Mouse (Mus musculus) cerebellum, adult 18-20 months (tissue): ENCODE measurements around the gene Adh1.

Experiments used
- DNase-seq, 2 experiments: peaks; one replicate each; pipeline ENCODE4 v3.0.0; 2021

Gene Adh1

GRCm38 (mm10) chr3:138260721-138261669, at the start of gene Adh1:
Adh1 (plus strand) TSS chr3:138260991.
- DNase-seq = no peak

- DNase-seq = no peak
Measured at GRCm38 (mm10) chr3:138212431-138212951, 48.3 kb upstream of the Adh1 start.

- DNase-seq = no peak
Measured at GRCm38 (mm10) chr3:138215395-138215989, 45.3 kb upstream of the Adh1 start.

- DNase-seq = no peak
Measured at GRCm38 (mm10) chr3:138216091-138216490, 44.7 kb upstream of the Adh1 start.

GRCm38 (mm10) chr3:138217631-138218264, 43.0 kb upstream of the Adh1 start, which contains the start of gene Adh7:
Adh7 (plus strand) TSS chr3:138217760.
- DNase-seq = no peak

- no peak for DNase-seq
Measured at GRCm38 (mm10) chr3:138221116-138221515, 39.7 kb upstream of the Adh1 start.

- no peak for DNase-seq
Measured at GRCm38 (mm10) chr3:138222511-138222910, 38.3 kb upstream of the Adh1 start.

GRCm38 (mm10) chr3:138222952-138223351, 37.8 kb upstream of the Adh1 start:
- DNase-seq = peak; percentile 48 to 51

- DNase-seq = no peak
Measured at GRCm38 (mm10) chr3:138224363-138224954, 36.3 kb upstream of the Adh1 start.

- no peak for DNase-seq
Measured at GRCm38 (mm10) chr3:138225331-138225730, 35.5 kb upstream of the Adh1 start.

GRCm38 (mm10) chr3:138225853-138226252, 34.9 kb upstream of the Adh1 start:
- peak in 1 of 2 experiments; percentile 4 for DNase-seq

GRCm38 (mm10) chr3:138226476-138226875, 34.3 kb upstream of the Adh1 start:
- DNase-seq = no peak

GRCm38 (mm10) chr3:138227082-138227481, 33.7 kb upstream of the Adh1 start:
- no peak for DNase-seq

GRCm38 (mm10) chr3:138227782-138228181, 33.0 kb upstream of the Adh1 start:
- DNase-seq = no peak

- no peak for DNase-seq
Measured at GRCm38 (mm10) chr3:138229448-138229847, 31.3 kb upstream of the Adh1 start.

GRCm38 (mm10) chr3:138230266-138230665, 30.5 kb upstream of the Adh1 start:
- DNase-seq = no peak

GRCm38 (mm10) chr3:138231531-138231930, 29.3 kb upstream of the Adh1 start:
- no peak for DNase-seq

GRCm38 (mm10) chr3:138236546-138237163, 24.1 kb upstream of the Adh1 start:
- no peak for DNase-seq

- DNase-seq = no peak
Measured at GRCm38 (mm10) chr3:138238046-138238445, 22.7 kb upstream of the Adh1 start.

- no peak for DNase-seq
Measured at GRCm38 (mm10) chr3:138239461-138239860, 21.3 kb upstream of the Adh1 start.

- DNase-seq = no peak
Measured at GRCm38 (mm10) chr3:138240411-138240810, 20.4 kb upstream of the Adh1 start.

- DNase-seq = no peak
Measured at GRCm38 (mm10) chr3:138240942-138241341, 19.8 kb upstream of the Adh1 start.
